Mouse (Mus musculus): ENCODE measurements at regions not wholly inside any gene's neighbourhood (a gene's known extent, or its start where the extent isn't known, plus 50 kb on each side); places are given as distances from the start of the nearest gene placed in this dataset.
A peak's percentile ranks its signal among the peaks of the same experiment; 100 is the strongest.

DNA sequence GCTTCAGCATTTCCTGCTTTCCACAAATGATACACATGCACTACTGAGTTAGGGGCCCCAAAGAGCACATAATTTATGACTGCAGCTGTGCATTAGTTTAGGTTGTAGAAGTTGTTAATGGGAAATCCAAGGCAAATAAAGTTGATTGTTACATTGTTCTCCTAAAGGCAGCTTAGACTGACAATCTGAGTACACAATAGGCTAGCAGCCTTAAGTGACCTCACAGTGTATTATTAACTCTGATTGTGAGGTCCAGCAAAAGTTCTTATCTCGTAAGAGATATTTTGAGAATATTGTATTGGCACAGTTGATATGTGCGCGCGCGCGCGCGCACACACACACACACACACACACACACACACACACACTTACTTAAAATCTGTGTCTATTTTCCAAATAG lies 70.5 kb upstream of the Yae1d1 start:
- no peak for DNase-seq (ENCODE audit: low spot score in 2 of 2)

- DNase-seq (ENCODE audit: low spot score in 2 of 2), result no peak
These were observed 67.1 kb upstream of the Yae1d1 start for GRCm38 (mm10) chr13:18060265-18060664.

- DNase-seq (ENCODE audit: low spot score in 2 of 2), result peak; percentile 52 to 88
These were observed 64.2 kb upstream of the Yae1d1 start for GRCm38 (mm10) chr13:18057231-18057912.

GRCm38 (mm10) chr13:18056816-18057215 lies 63.7 kb upstream of the Yae1d1 start:
- DNase-seq (ENCODE audit: low spot score in 2 of 2), result no peak

GRCm38 (mm10) chr13:18043154-18043553 lies 50.0 kb upstream of the Yae1d1 start:
- DNase-seq (ENCODE audit: low spot score in 2 of 2), result no peak
